Mouse (Mus musculus) megakaryocyte, embryonic 14.5 days (primary cell): ENCODE results near the gene Aff3.

Experiments
- FLI1 ChIP-seq: IDR thresholded peaks from 2 replicates; pipeline ENCODE4 v1.6.1; 2012; ENCODE audit warnings: low read length, inconsistent platforms, mixed read lengths
- GATA1 ChIP-seq: IDR thresholded peaks from 3 replicates; pipeline ENCODE4 v1.6.1; 2012; ENCODE audit warnings: mixed read lengths, low read length, inconsistent platforms, borderline replicate concordance

GRCm38 (mm10) chr1:38130715-38131483 is 533.9 kb downstream of the Aff3 start:
- TF ChIP-seq GATA1 (no peak), FLI1 (no peak)
